Mouse (Mus musculus): ENCODE measurements around the gene Zgpat.
A peak's percentile ranks its signal among the peaks of the same experiment; 100 is the strongest.

Zgpat gene

DNA sequence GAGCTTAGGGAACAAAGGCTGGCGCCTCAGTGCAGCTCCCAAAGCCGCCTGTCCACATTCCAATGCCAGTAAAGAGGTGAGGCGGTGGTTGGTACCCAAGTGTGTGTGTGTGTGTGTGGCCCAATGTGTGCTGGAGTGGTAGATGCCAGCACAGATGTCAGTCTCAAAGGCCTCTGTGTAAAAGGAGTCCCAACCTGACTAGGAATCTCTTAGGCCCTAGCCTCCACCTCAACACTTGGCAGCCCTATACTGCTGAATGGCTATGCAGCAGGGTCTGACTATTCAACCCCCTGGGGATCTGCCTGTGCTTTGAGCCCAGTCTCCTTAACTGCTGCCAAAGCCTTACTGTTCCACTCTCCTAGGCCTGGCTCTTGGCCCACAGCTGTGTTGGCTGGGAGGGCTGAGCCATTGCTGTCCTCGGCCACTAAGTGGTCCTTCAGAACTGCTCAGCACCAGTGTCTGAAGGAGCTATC, 20.2 kb downstream of the Zgpat start:
- DNase-seq (ENCODE audit: low spot score in 2 of 2), result no peak

DNA sequence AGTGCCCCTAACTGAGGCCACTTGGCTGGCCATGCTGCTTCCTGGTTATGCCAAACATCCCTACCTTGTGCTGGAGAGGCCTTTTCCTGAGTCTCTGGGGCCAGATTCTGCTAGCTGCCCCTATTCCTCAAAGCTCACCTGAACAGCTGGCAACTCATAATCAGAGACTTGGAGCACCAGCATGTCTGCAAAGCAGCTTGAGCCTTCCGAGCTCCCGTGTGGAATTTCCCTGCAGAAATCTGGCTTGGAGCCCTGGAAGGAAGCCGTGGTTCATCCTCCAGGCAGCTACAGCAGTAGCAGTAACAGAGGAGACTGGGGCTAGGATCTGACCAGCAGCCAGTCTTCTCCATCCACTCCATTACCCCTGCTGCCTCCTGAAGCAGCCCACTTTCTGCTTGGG, 21.2 kb downstream of the Zgpat start:
- DNase-seq (ENCODE audit: low spot score in 2 of 2), result no peak

DNA sequence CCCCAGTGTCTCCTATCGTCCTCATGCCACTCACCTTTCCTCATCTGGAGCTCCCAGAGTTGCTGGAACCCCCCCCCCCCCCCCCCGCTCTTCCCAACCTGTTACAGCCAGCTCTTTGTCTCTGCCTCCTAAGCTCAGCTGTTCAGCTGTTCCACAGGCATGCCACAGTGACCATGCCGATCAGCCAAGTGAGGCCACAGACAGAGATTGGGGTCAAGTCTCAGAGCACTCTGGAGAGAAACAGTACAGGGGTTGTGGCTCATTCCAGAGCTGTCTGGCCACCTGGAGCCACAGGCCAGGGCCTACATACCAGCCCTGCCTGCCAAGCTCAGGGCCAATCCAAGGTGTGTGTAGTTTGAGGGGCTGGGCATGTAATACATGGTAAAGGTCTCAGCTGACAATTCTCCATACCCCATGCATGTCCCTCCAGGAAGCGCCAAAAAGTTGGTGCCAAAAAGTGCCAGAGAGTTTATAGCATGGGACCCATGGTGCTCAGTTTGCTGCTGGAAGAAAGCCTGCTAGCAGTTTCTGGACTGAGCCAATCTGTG, 22.0 kb downstream of the Zgpat start:
- DNase-seq (ENCODE audit: low spot score in 2 of 2), result no peak

DNA sequence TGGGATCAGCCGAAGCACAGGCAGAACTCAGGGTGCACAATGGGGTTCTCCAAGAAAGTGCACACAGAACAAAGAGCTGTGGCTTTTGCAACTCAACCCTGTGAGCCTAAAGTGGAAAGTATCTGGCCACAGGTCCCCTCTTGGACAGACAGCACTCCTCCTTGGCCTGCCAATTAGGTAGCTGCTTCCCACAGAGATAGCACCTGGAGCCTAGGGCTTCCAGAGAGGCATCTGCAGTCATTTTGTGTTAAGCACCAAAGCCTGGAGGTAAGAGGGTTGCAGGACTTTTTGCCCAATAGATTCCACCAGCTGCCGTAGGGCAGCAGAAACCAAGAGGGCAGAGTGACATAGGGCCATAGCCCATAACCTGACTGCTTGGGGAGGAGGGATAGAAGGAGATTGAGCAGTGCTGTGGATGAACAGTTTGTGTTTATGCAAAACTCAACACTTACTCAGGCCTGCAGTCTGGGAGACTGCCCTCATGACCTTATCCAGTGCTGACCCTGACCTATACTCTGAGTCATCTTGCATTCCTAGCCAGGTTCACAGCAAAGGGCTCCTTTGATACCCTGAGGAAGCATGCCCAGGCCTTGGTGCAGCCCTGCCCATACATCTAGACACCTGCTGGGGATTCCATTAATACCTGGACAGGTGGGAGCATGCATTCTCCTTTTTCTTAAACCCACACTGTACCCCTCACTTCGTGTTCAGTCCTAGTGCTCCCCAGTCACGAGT, 25.6 kb downstream of the Zgpat start:
- no peak for DNase-seq (ENCODE audit: low spot score in 2 of 2)

- DNase-seq (ENCODE audit: low spot score in 2 of 2), result no peak
Measured at GRCm38 (mm10) chr2:181391022-181391421, 26.3 kb downstream of the Zgpat start.

GRCm38 (mm10) chr2:181391541-181391940, 26.8 kb downstream of the Zgpat start:
- no peak for DNase-seq (ENCODE audit: low spot score in 2 of 2)

DNA sequence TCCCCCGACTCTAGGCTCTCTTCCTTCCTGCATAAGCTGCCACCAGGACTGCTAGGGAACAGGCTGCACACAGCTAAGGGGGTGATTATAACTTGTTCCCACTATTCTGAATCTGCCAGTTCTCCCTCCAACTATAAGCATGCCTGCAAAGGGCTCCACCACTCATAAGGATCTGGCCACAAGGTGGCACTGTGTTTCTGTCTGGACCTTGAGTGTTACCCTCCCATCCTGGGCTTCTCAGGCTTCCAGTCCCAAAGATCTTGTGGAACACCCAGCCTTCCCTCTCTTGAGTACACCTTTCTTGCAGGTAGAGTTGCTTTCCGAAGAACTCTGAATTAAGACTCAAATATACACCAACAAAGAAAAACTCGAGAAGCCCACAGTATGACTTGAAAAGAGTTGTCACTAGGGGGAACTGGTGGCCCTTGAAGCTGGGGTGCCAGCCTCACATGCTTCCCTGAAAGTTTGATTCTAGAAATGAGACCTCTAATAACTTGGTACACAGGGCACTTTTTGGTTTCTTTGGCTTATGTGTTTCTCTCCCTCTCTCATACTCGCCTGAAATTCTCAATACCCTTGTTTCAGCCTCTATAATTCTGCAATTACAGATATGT, 28.0 kb downstream of the Zgpat start:
- DNase-seq (ENCODE audit: low spot score in 2 of 2), result peak; percentile 81 to 88

DNA sequence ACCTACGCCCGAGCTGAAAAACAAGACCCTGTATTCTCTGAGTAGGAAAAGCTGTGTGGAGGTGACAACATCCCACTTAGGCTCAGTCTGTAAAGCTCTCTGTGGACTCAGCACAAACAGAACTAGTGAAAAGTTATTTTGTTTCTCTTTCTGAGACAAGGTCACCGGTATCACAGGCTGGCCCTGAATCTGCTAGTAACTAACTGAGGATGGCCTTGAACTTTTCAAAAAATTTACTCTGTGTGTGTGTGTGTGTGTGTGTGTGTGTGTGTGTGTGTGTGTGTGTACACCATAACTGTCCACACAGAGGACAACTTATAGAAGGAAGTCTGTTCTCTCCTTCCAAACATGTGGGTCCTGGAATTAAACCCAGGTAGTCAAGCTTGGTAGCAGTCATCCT, 29.4 kb downstream of the Zgpat start:
- DNase-seq (ENCODE audit: low spot score in 2 of 2), result no peak

GRCm38 (mm10) chr2:181397207-181397761, 32.6 kb downstream of the Zgpat start:
- DNase-seq (ENCODE audit: low spot score in 2 of 2), result no peak

- no peak for DNase-seq (ENCODE audit: low spot score in 2 of 2)
Measured at GRCm38 (mm10) chr2:181401497-181401896, 36.8 kb downstream of the Zgpat start.

- no peak for DNase-seq (ENCODE audit: low spot score in 2 of 2)
Measured at GRCm38 (mm10) chr2:181403722-181404121, 39.0 kb downstream of the Zgpat start.

- DNase-seq (ENCODE audit: low spot score in 2 of 2), result no peak
Measured at GRCm38 (mm10) chr2:181409643-181410042, 44.9 kb downstream of the Zgpat start.

GRCm38 (mm10) chr2:181410760-181411473, 46.2 kb downstream of the Zgpat start:
- peak in 1 of 2 experiments; percentile 69 for DNase-seq (ENCODE audit: low spot score in 2 of 2)

- no peak for DNase-seq (ENCODE audit: low spot score in 2 of 2)
Measured at GRCm38 (mm10) chr2:181413141-181413540, 48.4 kb downstream of the Zgpat start.

DNA sequence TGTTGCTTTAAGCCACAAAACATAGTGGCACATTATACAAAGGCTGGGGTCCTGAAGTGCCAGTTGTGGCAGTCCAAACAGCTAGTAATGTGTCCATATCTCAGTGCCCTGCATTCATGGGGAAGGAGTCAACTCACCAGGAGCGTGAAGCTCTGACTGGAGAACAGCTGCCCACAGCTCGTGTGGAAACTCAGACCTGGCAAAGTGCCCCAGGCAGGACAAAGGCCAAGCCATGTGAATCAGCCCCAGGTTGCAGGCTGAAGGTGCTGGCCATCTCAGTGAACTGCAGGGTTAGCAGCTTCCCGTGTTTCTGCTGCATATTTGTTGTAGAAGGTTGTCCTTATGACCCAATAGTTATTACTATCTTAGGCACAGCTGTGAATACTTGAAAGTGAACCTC, 51.2 kb downstream of the Zgpat start:
- DNase-seq (ENCODE audit: low spot score in 2 of 2), result no peak

GRCm38 (mm10) chr2:181419359-181419758, 54.6 kb downstream of the Zgpat start:
- DNase-seq (ENCODE audit: low spot score in 2 of 2), result no peak

DNA sequence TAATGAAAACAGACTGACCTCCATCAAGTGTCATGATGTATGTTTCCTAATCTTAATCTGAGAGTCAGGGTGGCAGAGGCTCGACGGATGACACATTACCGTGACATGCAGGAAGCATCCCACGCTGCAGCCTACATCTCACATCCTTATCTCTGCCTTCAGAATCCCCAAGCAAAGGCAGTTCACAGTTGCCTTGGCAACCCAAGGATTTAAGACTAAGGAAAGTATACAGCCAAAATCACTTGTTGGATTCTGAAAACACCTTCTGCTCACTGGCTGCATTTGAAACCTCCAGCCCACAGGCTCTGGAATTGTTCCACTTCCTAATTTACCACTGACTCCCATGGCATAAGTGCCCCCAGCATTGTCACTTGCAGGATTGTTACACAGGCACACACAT, 55.7 kb downstream of the Zgpat start:
- DNase-seq (ENCODE audit: low spot score in 2 of 2), result no peak

GRCm38 (mm10) chr2:181420903-181421638, 56.3 kb downstream of the Zgpat start:
- no peak for DNase-seq (ENCODE audit: low spot score in 2 of 2)

DNA sequence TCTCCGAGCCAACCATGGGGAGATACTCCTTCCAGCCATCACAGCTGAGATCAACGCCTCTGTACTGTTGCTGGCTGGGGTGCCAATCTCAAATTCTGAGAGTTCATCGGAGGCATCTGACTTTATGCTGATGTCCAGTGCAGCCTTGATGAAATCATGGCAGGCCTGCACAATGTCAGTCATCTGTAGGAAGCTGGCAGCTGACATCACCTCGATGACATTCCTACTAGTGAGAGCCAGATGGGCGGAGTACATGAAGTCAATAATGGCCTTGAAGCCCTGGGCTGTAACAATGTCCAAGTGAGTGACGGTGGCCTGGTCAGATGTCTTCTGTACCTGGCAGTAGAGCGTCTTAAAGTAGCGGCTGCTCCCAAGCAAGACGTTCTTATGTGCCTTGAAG, 59.1 kb downstream of the Zgpat start:
- DNase-seq (ENCODE audit: low spot score in 2 of 2), result no peak

Data from spleen, postnatal 10 days (tissue).